Mouse (Mus musculus) megakaryocyte, embryonic 14.5 days (primary cell): ENCODE data around the gene Ddr1.

Source experiments
- FLI1 ChIP-seq: IDR thresholded peaks from 2 replicates; pipeline ENCODE4 v1.6.1; 2012; ENCODE audit warnings: low read length, inconsistent platforms, mixed read lengths
- GATA1 ChIP-seq: IDR thresholded peaks from 3 replicates; pipeline ENCODE4 v1.6.1; 2012; ENCODE audit warnings: mixed read lengths, low read length, inconsistent platforms, borderline replicate concordance

DNA sequence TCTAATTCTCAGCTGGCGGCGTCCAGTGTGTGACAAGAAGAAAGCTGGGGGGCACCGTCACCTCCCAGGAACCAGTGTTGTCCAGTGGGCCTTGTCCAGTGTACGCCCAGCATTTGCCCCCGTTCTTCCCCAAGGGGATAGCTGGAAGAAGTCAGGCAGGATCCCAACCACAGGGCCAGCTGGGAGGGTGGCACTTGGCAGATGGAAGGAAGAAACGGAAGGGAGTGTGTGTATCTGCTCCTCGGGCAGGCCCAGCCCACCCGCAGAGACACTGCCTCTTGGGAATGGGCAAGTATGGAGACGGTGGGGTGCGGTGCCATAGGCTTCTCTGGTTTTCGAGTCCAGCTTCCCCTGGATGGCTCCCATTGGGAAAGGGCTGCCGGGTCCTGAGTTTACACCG, 22.4 kb downstream of the Ddr1 start:
- TF ChIP-seq GATA1 (no peak), FLI1 (no peak)
